Mouse (Mus musculus): ENCODE results near the gene Zfand6.

- TF ChIP-seq CTCF (IDR thresholded peaks at IDR 0.05; ENCODE audit: low read depth, low read length) (peak; percentile 29), POLR2A (IDR thresholded peaks at IDR 0.05; ENCODE audit: insufficient read depth, low read length) (no peak), EP300 (IDR thresholded peaks at IDR 0.05; ENCODE audit: insufficient read depth, low read depth, low read length) (no peak)
Observed at GRCm38 (mm10) chr7:84594087-84594916, 95.5 kb downstream of the Zfand6 start.
